Mouse (Mus musculus) liver, postnatal 0 days (tissue): Measurements from ENCODE around the gene Mmp23.

ENCODE experiments used
- CTCF ChIP-seq: sonication (generic); IDR thresholded peaks from 2 replicates; pipeline ENCODE4 v1.5.1; 2016; ENCODE audit warnings: antibody characterized with exemption, low read depth
- EP300 ChIP-seq: IDR thresholded peaks from 2 replicates; pipeline ENCODE4 v1.6.1; 2016; ENCODE audit warnings: antibody characterized with exemption, low read depth, mild to moderate bottlenecking

GRCm38 (mm10) chr4:155666903-155667302, 13.7 kb upstream of the Mmp23 start:
- TF ChIP-seq CTCF (no peak), EP300 (no peak)
